Mouse (Mus musculus) hindbrain, embryonic 10.5 days (tissue): ENCODE data around the gene Lrrc32. TPM values are rescaled to one million over a fixed set of nuclear protein-coding genes. Genes with fewer than 3 reads are reported as not detected.
A peak's percentile ranks its signal among the peaks of the same experiment; 100 is the strongest.

Experiments used
- DNase-seq: peaks from one replicate; pipeline ENCODE4 v3.0.0-alpha.2; 2017; ENCODE audit warnings: low spot score
- H3K27ac ChIP-seq: fragments of 300-500 bp; sonication (generic); 2 replicates; pipeline ENCODE4 v1.5.1; 2016; ENCODE audit warnings: mild to moderate bottlenecking, moderate library complexity
- H3K27me3 ChIP-seq: fragments of 300-500 bp; sonication (generic); 2 replicates; pipeline ENCODE4 v1.6.1; 2016; ENCODE audit warnings: mild to moderate bottlenecking; ENCODE audit not compliant: poor library complexity, insufficient read depth, severe bottlenecking
- H3K36me3 ChIP-seq: fragments of 300-500 bp; sonication (generic); 2 replicates; pipeline ENCODE4 v1.6.1; 2016; ENCODE audit warnings: mild to moderate bottlenecking, moderate library complexity
- H3K4me1 ChIP-seq: fragments of 300-500 bp; sonication (generic); replicated peaks from 2 replicates; pipeline ENCODE4 v1.6.1; 2016; ENCODE audit warnings: mild to moderate bottlenecking
- H3K4me3 ChIP-seq: fragments of 300-500 bp; sonication (generic); 2 replicates; pipeline ENCODE4 v1.5.1; 2016; ENCODE audit warnings: mild to moderate bottlenecking, moderate library complexity
- H3K9me3 ChIP-seq: fragments of 300-500 bp; sonication (generic); 2 replicates; pipeline ENCODE4 v1.6.1; 2016; ENCODE audit warnings: mild to moderate bottlenecking, moderate library complexity
- WGBS: fragments of 180-500 bp; shearing (Covaris S2); methylation state at CpG from one replicate; pipeline ENCODE4 v1.1.7; 2016; 5-methylcytosine and 5-hydroxymethylcytosine counted together
- polyA plus RNA-seq: library from polyadenylated mRNA; unstranded; fragments of >200 nt; fragmentation: Nextera tagmentation; extraction: Ambion mirVana; gene quantifications from 2 replicates; pipeline ENCODE4 v1.2.1, GENCODE M21; 2016

Gene Lrrc32
- polyA plus RNA-seq, 1 experiment from 2014 or later = 6.0 TPM

- H3K27me3 ChIP-seq = no peaks in the 10 kb centered on the region
- peak; percentile 24 for DNase-seq
- H3K27ac ChIP-seq = no peak overlapping the region
- no peaks in the 10 kb centered on the region for H3K36me3 ChIP-seq
- 39% methylated on average over 3 of the region's 3 CpGs for WGBS
- H3K4me1 ChIP-seq = peaks cover 22% of the 10 kb centered on the region
- H3K9me3 ChIP-seq = no peaks in the 10 kb centered on the region
- no peak overlapping the region for H3K4me3 ChIP-seq
Measured at GRCm38 (mm10) chr7:98548839-98549238, 59.8 kb downstream of the Lrrc32 start.

GRCm38 (mm10) chr7:98550596-98550995 is 61.5 kb downstream of the Lrrc32 start:
- WGBS = 49% methylated on average over 2 of the region's 2 CpGs
- Histone ChIP-seq H3K36me3 (no peaks in the 10 kb centered on the region), H3K4me1 (peaks cover 12% of the 10 kb centered on the region; the same call in 1 of the 2 replicates), H3K27ac (0 out of 2 replicates have a peak overlapping the region, but pooled peaks have one; percentile 31), H3K27me3 (no peaks in the 10 kb centered on the region), H3K9me3 (no peaks in the 10 kb centered on the region), H3K4me3 (no peak overlapping the region)
- DNase-seq = no peak

GRCm38 (mm10) chr7:98551041-98551440 is 62.0 kb downstream of the Lrrc32 start:
- 68% methylated on average over 3 of the region's 3 CpGs for WGBS
- peaks cover 12% of the 10 kb centered on the region; the same call in 1 of the 2 replicates for H3K4me1 ChIP-seq
- H3K36me3 ChIP-seq = no peaks in the 10 kb centered on the region
- H3K27me3 ChIP-seq = no peaks in the 10 kb centered on the region
- H3K9me3 ChIP-seq = no peaks in the 10 kb centered on the region
- H3K4me3 ChIP-seq = no peak overlapping the region
- H3K27ac ChIP-seq = no peak overlapping the region
- no peak for DNase-seq

Other genes with a start within 250 kb of the Lrrc32 start
- 18.5 and 22.2 TPM in 2 replicates for gene Acer3, start 168.1 kb upstream of the Lrrc32 start, polyA plus RNA-seq
- gene Tsku, start 128.0 kb upstream of the Lrrc32 start, polyA plus RNA-seq = 8.1 and 10.2 TPM in 2 replicates
- gene Gucy2d, start 48.9 kb upstream of the Lrrc32 start, polyA plus RNA-seq = not detected in 2 replicates
- 37.8 and 38.5 TPM in 2 replicates for gene Emsy, start 167.5 kb downstream of the Lrrc32 start, polyA plus RNA-seq
- gene Thap12, start 213.8 kb downstream of the Lrrc32 start, polyA plus RNA-seq = 57.4 and 63.7 TPM in 2 replicates